Mouse (Mus musculus) kidney, postnatal 10 days (tissue): ENCODE results near the gene Pappa2.

Source experiments
- DNase-seq: peaks from one replicate; pipeline ENCODE4 v3.0.0; 2021; ENCODE audit warnings: mixed read lengths

The Pappa2 gene

GRCm38 (mm10) chr1:158980390-158980789 lies at the start of gene Pappa2:
Gene Pappa2, minus strand, starts transcription at chr1:158980490.
- no peak for DNase-seq

- DNase-seq, result no peak
These were observed 48.8 kb upstream of the Pappa2 start for GRCm38 (mm10) chr1:159029106-159029505.

- no peak for DNase-seq
These were observed 34.8 kb upstream of the Pappa2 start for GRCm38 (mm10) chr1:159014940-159015660.

- DNase-seq, result no peak
These were observed 6.8 kb upstream of the Pappa2 start for GRCm38 (mm10) chr1:158987042-158987441.

GRCm38 (mm10) chr1:158962340-158962739 lies 17.9 kb downstream of the Pappa2 start:
- DNase-seq, result no peak

- no peak for DNase-seq
These were observed 19.3 kb downstream of the Pappa2 start for GRCm38 (mm10) chr1:158960984-158961383.

- DNase-seq, result no peak
These were observed 19.7 kb downstream of the Pappa2 start for GRCm38 (mm10) chr1:158960549-158960948.

GRCm38 (mm10) chr1:158956361-158956760 lies 23.9 kb downstream of the Pappa2 start:
- no peak for DNase-seq

- DNase-seq, result no peak
These were observed 25.5 kb downstream of the Pappa2 start for GRCm38 (mm10) chr1:158954785-158955184.

GRCm38 (mm10) chr1:158953479-158954207 lies 26.6 kb downstream of the Pappa2 start:
- DNase-seq, result peak; percentile 78

- DNase-seq, result no peak
These were observed 31.2 kb downstream of the Pappa2 start for GRCm38 (mm10) chr1:158949041-158949440.

GRCm38 (mm10) chr1:158947981-158948735 lies 32.1 kb downstream of the Pappa2 start:
- no peak for DNase-seq

- DNase-seq, result no peak
These were observed 35.4 kb downstream of the Pappa2 start for GRCm38 (mm10) chr1:158944936-158945335.

GRCm38 (mm10) chr1:158942864-158943263 lies 37.4 kb downstream of the Pappa2 start:
- DNase-seq, result no peak

- no peak for DNase-seq
These were observed 39.3 kb downstream of the Pappa2 start for GRCm38 (mm10) chr1:158940966-158941365.

- DNase-seq, result no peak
These were observed 45.8 kb downstream of the Pappa2 start for GRCm38 (mm10) chr1:158934447-158934846.

- DNase-seq, result no peak
These were observed 49.0 kb downstream of the Pappa2 start for GRCm38 (mm10) chr1:158931202-158931827.

GRCm38 (mm10) chr1:158929369-158929768 lies 50.9 kb downstream of the Pappa2 start:
- no peak for DNase-seq

GRCm38 (mm10) chr1:158920451-158920850 lies 59.8 kb downstream of the Pappa2 start:
- no peak for DNase-seq

GRCm38 (mm10) chr1:158918890-158919289 lies 61.4 kb downstream of the Pappa2 start:
- DNase-seq, result no peak

GRCm38 (mm10) chr1:158917067-158917466 lies 63.2 kb downstream of the Pappa2 start:
- no peak for DNase-seq

- DNase-seq, result no peak
These were observed 64.7 kb downstream of the Pappa2 start for GRCm38 (mm10) chr1:158915592-158915991.

GRCm38 (mm10) chr1:158910661-158911060 lies 69.6 kb downstream of the Pappa2 start:
- no peak for DNase-seq
